Mouse (Mus musculus) G1E (cell line): ENCODE data around the gene Mdm4. TPM values are rescaled to one million over a fixed set of nuclear protein-coding genes. Genes with fewer than 3 reads are reported as not detected.

Experiments
- ATAC-seq: 2 replicates; pipeline ENCODE4 v1.8.0; 2016; ENCODE audit warnings: mild to moderate bottlenecking; ENCODE audit not compliant: insufficient number of reproducible peaks, poor library complexity, low FRiP score, severe bottlenecking; ENCODE audit errors: extremely low read depth
- DNase-seq: peaks from one replicate; pipeline ENCODE4 v3.0.0; 2012; ENCODE audit warnings: low spot score
- H3K27me3 ChIP-seq: 2 replicates; pipeline ENCODE4 v1.6.1; 2012; ENCODE audit warnings: mild to moderate bottlenecking, low read length, inconsistent platforms; ENCODE audit not compliant: insufficient read depth
- H3K36me3 ChIP-seq: replicated peaks from 2 replicates; pipeline ENCODE3; 2012; ENCODE audit warnings: mild to moderate bottlenecking, inconsistent platforms
- H3K4me1 ChIP-seq: 2 replicates; pipeline ENCODE4 v1.6.1; 2012; ENCODE audit warnings: low read depth, low read length, inconsistent platforms, mixed read lengths; ENCODE audit not compliant: insufficient read depth
- H3K4me3 ChIP-seq: 2 replicates; pipeline ENCODE4 v1.5.1; 2012; ENCODE audit warnings: low read depth, mild to moderate bottlenecking, inconsistent platforms, low read length, moderate library complexity, mixed read lengths
- H3K9me3 ChIP-seq: replicated peaks from 2 replicates; pipeline ENCODE4 v1.6.1; 2012; ENCODE audit warnings: inconsistent platforms
- CTCF ChIP-seq: IDR thresholded peaks from 2 replicates; pipeline ENCODE4 v1.5.1; 2012; ENCODE audit warnings: low read depth, low read length, inconsistent platforms, mixed read lengths
- GATA1 ChIP-seq: IDR thresholded peaks from 2 replicates; pipeline ENCODE4 v1.6.1; 2012; ENCODE audit warnings: borderline replicate concordance, low read length, inconsistent platforms, mixed read lengths
- GATA2 ChIP-seq: IDR thresholded peaks from 2 replicates; pipeline ENCODE4 v1.6.1; 2012; ENCODE audit warnings: low read depth, low read length, inconsistent platforms, borderline replicate concordance
- POLR2AphosphoS5 ChIP-seq: IDR thresholded peaks from 2 replicates; pipeline ENCODE4 v1.6.1; 2012; ENCODE audit warnings: low read depth, low read length, inconsistent platforms; ENCODE audit not compliant: insufficient replicate concordance
- TAL1 ChIP-seq: conservative IDR thresholded peaks from 2 replicates; pipeline ENCODE4 v1.6.1; 2012; ENCODE audit warnings: low read depth, low read length, inconsistent platforms, mixed read lengths
- polyA plus RNA-seq: library from polyadenylated mRNA; stranded (reverse); fragments of >175 nt; gene quantifications from 2 replicates; pipeline ENCODE4 v1.2.3, GENCODE M21; 2012
- total RNA-seq, 2 experiments: library from RNA; stranded (forward) in 1 of 2; stranded (reverse) in 1 of 2; fragments of 200-1000 nt in 1 of 2; fragments of >200 nt in 1 of 2; fragmentation: Nextera tagmentation in 1 of 2; gene quantifications; 2 replicates each; pipeline ENCODE4 v1.2.3; 2014 to 2017

Mdm4 gene
- total RNA-seq (2014; fragmentation: Nextera tagmentation) (323 and 378 TPM in 2 replicates), total RNA-seq (2017) (173 and 219 TPM in 2 replicates), polyA plus RNA-seq (76.1 and 87.3 TPM in 2 replicates)

DNA sequence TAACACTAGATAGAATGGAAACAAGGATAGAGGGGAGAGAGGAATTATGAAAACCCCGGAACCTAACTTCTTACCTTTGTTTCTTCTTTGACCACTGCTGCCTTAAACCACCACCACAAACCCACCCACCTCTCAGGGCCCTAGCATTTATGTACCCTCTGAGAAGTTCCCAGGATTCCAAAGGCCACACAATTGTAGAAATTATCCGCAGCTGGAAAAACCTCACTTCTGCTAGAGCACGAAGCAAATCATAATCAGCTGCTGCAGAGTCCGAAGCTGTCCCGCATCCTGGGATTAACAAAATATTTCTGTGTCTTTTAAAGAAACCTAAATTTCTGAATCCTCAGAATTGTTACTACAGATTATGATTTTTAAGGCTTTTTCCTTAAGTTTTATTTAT is at the start of gene Mdm4:
Gene Mdm4 (minus strand): TSS at position 101 of the 400 bp plus-strand sequence.
- Histone ChIP-seq H3K4me1 (peaks cover 40% of the 10 kb centered on the region), H3K36me3 (no peaks in the 10 kb centered on the region), H3K9me3 (no peaks in the 10 kb centered on the region), H3K4me3 (no peak within 1 kb of the TSS), H3K27me3 (no peaks in the 10 kb centered on the region)
- DNase-seq (no peak), ATAC-seq (no peak)
- TF ChIP-seq CTCF (no peak), TAL1 (no peak), GATA2 (no peak), GATA1 (no peak), POLR2AphosphoS5 (no peak)

DNA sequence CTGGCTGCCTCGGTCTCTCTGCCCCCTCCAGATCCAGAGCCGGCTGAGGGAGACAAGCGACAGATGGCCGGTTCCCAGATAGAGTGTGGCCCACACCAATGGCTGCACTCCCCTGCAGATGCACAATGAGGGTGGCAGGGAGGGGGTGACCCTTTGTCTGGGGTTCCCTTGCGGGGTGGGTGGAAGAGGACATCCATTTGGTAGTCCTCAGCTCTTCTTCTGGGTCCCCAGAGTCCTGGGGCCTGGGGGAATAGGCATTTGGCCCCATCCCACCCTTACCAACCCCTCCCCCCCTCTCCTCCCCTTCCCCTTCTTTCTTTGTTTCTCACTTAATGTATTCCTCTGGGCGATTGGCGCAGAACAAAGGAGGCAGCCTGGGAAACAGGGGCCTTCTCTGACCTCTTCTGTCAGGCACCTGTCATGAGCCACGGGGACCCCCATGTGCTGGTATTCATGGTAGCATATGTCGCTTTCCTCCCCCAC is 49.8 kb upstream of the Mdm4 start:
- Histone ChIP-seq H3K36me3 (no peaks in the 10 kb centered on the region), H3K9me3 (no peaks in the 10 kb centered on the region), H3K4me1 (peaks cover 15% of the 10 kb centered on the region), H3K4me3 (no peak overlapping the region), H3K27me3 (peaks cover 54% of the 10 kb centered on the region)
- DNase-seq (no peak), ATAC-seq (no peak)
- TF ChIP-seq GATA1 = no peak
- TF ChIP-seq TAL1 = no peak
- no peak for TF ChIP-seq POLR2AphosphoS5
- TF ChIP-seq CTCF = no peak
- TF ChIP-seq GATA2 = no peak

- H3K4me3 ChIP-seq = no peak overlapping the region
- peaks cover 9% of the 10 kb centered on the region for H3K4me1 ChIP-seq
- peaks cover 54% of the 10 kb centered on the region for H3K27me3 ChIP-seq
- TF ChIP-seq CTCF (no peak), POLR2AphosphoS5 (no peak), GATA2 (no peak)
- no peaks in the 10 kb centered on the region for H3K9me3 ChIP-seq
- H3K36me3 ChIP-seq = no peaks in the 10 kb centered on the region
- ATAC-seq (no peak), DNase-seq (no peak)
Observed at GRCm38 (mm10) chr1:133079509-133079908, 49.1 kb upstream of the Mdm4 start.

DNA sequence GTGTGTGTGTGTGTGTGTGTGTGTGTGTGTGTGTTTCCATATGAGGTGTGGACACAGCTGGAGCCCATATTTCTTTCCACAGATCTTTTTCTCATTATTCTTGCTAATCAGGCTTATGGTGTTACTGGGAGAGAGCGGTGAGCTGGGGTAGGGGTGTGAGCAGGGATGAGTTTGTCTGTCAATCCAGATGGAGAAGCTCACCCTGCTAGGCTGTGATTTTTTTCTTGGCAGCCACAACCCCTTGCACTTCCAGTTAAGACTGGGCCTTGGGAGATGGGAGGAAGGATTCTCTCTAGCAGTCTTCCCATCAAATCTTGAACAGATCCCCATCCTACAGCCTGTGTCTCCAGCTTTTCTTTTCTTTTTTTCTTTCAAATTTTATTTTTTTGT is 48.0 kb upstream of the Mdm4 start:
- no peak for TF ChIP-seq POLR2AphosphoS5
- TF ChIP-seq GATA2 = no peak
- TF ChIP-seq CTCF = no peak
- TF ChIP-seq TAL1 = no peak
- no peak for TF ChIP-seq GATA1
- DNase-seq (no peak), ATAC-seq (no peak)
- H3K4me1 ChIP-seq = no peaks in the 10 kb centered on the region
- H3K36me3 ChIP-seq = no peaks in the 10 kb centered on the region
- H3K4me3 ChIP-seq = no peak overlapping the region
- H3K27me3 ChIP-seq = peaks cover 54% of the 10 kb centered on the region
- H3K9me3 ChIP-seq = no peaks in the 10 kb centered on the region

DNA sequence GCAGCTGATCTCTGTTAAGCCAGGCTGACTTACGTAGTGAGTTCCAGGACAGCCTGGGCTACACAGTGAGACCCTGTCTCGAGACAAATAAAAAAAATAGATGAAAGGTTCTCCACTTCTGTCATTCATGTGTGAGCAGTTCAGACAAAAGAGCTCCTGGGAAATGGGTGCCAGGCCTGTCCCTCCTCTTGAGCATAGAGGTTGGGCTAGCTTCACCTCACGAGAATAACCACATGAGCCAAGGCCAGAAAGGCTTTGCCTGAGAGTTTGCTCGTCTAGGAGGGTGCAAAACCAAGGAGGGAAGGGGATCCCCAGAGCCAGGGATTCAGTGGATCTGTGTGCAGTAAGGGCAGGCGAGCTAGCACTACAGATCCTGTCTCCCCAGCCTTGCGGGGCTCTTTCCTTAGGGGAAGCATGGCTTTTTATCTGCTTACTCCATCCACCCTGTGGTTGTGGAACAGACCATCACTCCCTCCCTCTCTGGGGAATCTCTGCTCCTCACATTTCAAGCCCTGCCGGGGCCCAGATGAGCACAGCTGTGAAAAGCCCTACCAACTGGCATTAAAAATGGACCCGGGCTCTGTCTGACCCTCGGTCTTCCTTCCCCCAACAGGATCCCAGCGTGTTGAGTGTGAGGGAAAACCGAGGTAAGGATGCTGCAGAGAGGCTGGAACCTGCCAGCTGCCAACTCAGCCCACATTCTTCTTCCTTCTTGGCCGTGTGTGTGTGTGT is 47.4 kb upstream of the Mdm4 start:
- H3K9me3 ChIP-seq = no peaks in the 10 kb centered on the region
- no peak for TF ChIP-seq GATA2
- no peak for TF ChIP-seq GATA1
- no peak for TF ChIP-seq POLR2AphosphoS5
- TF ChIP-seq TAL1 = no peak
- H3K4me1 ChIP-seq = no peaks in the 10 kb centered on the region
- no peak for DNase-seq
- no peak for ATAC-seq
- H3K36me3 ChIP-seq = no peaks in the 10 kb centered on the region
- peaks cover 56% of the 10 kb centered on the region for H3K27me3 ChIP-seq
- no peak overlapping the region for H3K4me3 ChIP-seq

GRCm38 (mm10) chr1:133076681-133077514 is 46.5 kb upstream of the Mdm4 start:
- no peaks in the 10 kb centered on the region for H3K36me3 ChIP-seq
- H3K4me1 ChIP-seq = no peaks in the 10 kb centered on the region
- H3K4me3 ChIP-seq = no peak overlapping the region
- peaks cover 56% of the 10 kb centered on the region for H3K27me3 ChIP-seq
- no peak for TF ChIP-seq GATA1
- TF ChIP-seq POLR2AphosphoS5 = no peak
- no peak for TF ChIP-seq TAL1
- TF ChIP-seq GATA2 = no peak
- no peak for TF ChIP-seq CTCF
- H3K9me3 ChIP-seq = no peaks in the 10 kb centered on the region
- DNase-seq = no peak
- ATAC-seq = no peak
